In genomic region chr3:102152872-102153271, GRCm38 (mm10) we compare ENCODE assay signal across 12 mouse cellular contexts. TPM values are rescaled to one million over a fixed set of nuclear protein-coding genes. Genes with fewer than 3 reads are reported as not detected.
A peak's percentile ranks its signal among the peaks of the same experiment; 100 is the strongest.
DNase-seq lines count a peak whose midpoint lies in the region; ATAC-seq and TF ChIP-seq lines count a peak whose summit lies in the region.
"Had no signal": no experiment of that assay in that cellular context is flagged by ENCODE, and none has a peak within 500 bp of the region (broad histone marks: within the 10 kb centered on the region; RNA-seq: fewer than 3 reads in every experiment).

No protein-coding gene starts in this region.

- H3K4me1 ChIP-seq in heart, embryonic 16.5 days (ENCODE audit: control insufficient read depth, insufficient read depth, low read length), result peaks cover 5% of the 10 kb centered on the region
- H3K4me1 ChIP-seq in kidney, postnatal 0 days (replicated peaks; ENCODE audit: insufficient read depth, low read length), result peaks cover 17% of the 10 kb centered on the region

- no peak for TF ChIP-seq CTCF in kidney, postnatal 0 days (IDR thresholded peaks at IDR 0.05; ENCODE audit: low read depth)

- intact Hi-C loops in left cerebral cortex, postnatal 10 days (cut with DNase I), result no loop called here

- peak overlapping the region; percentile 39; the same call in 1 of the 2 replicates for H3K27ac ChIP-seq in heart, embryonic 16.5 days (ENCODE audit: low read length)
- peak overlapping the region; percentile 84 for H3K27ac ChIP-seq in kidney, postnatal 0 days
- H3K27ac ChIP-seq: midbrain, embryonic 12.5 days had no signal

- DNase-seq in heart, adult 18-20 months, result no peak
- DNase-seq in WW6 (ENCODE audit: low read depth, low spot score), result peak; percentile 68
- peak; percentile 73 for DNase-seq in kidney, postnatal 0 days (ENCODE audit: low spot score)
- peak; percentile 23 for DNase-seq in lung, postnatal 14 days
- DNase-seq in left cerebral cortex, postnatal 10 days (ENCODE audit: extremely low spot score in 1 of 2, low spot score in 2 of 2), result no peak
- no peak for DNase-seq in frontal cortex, adult 2 months (ENCODE audit: extremely low spot score in 1 of 2, low spot score in 1 of 2)
- DNase-seq: retina, postnatal 1 day had no signal

- no peaks in the 10 kb centered on the region for H3K9me3 ChIP-seq in heart, embryonic 16.5 days (replicated peaks; ENCODE audit: control insufficient read depth, low read length)
- H3K9me3 ChIP-seq in kidney, postnatal 0 days (replicated peaks; ENCODE audit: low read length), result no peaks in the 10 kb centered on the region
- H3K9me3 ChIP-seq: G1E; heart, embryonic 12.5 days; midbrain, embryonic 12.5 days had no signal

- no peak overlapping the region for H3K4me3 ChIP-seq in heart, embryonic 16.5 days (ENCODE audit: low read length)
- no peak overlapping the region for H3K4me3 ChIP-seq in kidney, postnatal 0 days (replicated peaks; ENCODE audit: low read depth, low read length)
- H3K4me3 ChIP-seq: heart, embryonic 12.5 days; midbrain, embryonic 12.5 days had no signal

- no peak overlapping the region for H3K4me2 ChIP-seq in heart, embryonic 16.5 days (ENCODE audit: low read depth, low read length)
- H3K4me2 ChIP-seq in kidney, postnatal 0 days (ENCODE audit: low read length), result peak overlapping the region; percentile 3; the same call in 1 of the 2 replicates
- H3K4me2 ChIP-seq: heart, embryonic 12.5 days; midbrain, embryonic 12.5 days had no signal

- H3K27me3 ChIP-seq in heart, embryonic 16.5 days (ENCODE audit: control insufficient read depth, insufficient read depth, low read length), result no peaks in the 10 kb centered on the region
- no peaks in the 10 kb centered on the region for H3K27me3 ChIP-seq in kidney, postnatal 0 days (ENCODE audit: insufficient read depth, low read length)
- H3K27me3 ChIP-seq: heart, embryonic 12.5 days had no signal

- H3K9ac ChIP-seq in heart, embryonic 16.5 days (ENCODE audit: low read length), result no peak overlapping the region
- no peak overlapping the region for H3K9ac ChIP-seq in kidney, postnatal 0 days (ENCODE audit: low read depth, low read length)
- H3K9ac ChIP-seq: heart, embryonic 12.5 days had no signal

- ATAC-seq in heart, embryonic 16.5 days (replicated peaks; ENCODE audit: extremely low read depth, insufficient read depth, low FRiP score), result no peak
- peak; percentile 78 for ATAC-seq in kidney, postnatal 0 days (replicated peaks; ENCODE audit: low FRiP score, low read depth)
- no peak for ATAC-seq in monocyte, adult 5-6 weeks (replicated peaks; ENCODE audit: insufficient number of reproducible peaks, low FRiP score, low TSS enrichment, poor library complexity, severe bottlenecking)

- peaks cover 13% of the 10 kb centered on the region for H3K36me3 ChIP-seq in heart, embryonic 16.5 days (ENCODE audit: control insufficient read depth, insufficient read depth)
- no peaks in the 10 kb centered on the region for H3K36me3 ChIP-seq in kidney, postnatal 0 days (ENCODE audit: insufficient read depth, low read length)
- H3K36me3 ChIP-seq: midbrain, embryonic 12.5 days had no signal

- 40% methylated on average over 4 of the region's 4 CpGs for WGBS in heart, embryonic 16.5 days
- 17% methylated on average over 4 of the region's 4 CpGs for WGBS in kidney, postnatal 0 days

RNA-seq across cellular contexts. Expression of gene Vangl1, which starts 51.6 kb away (rescaled TPM):
- polyA plus RNA-seq in heart, embryonic 16.5 days (2015; fragmentation: Nextera tagmentation; extraction: Ambion mirVana), result 22.9 and 25.3 TPM in 2 replicates
- 10 to 100 TPM in 1 of 2 experiments, 1 to 10 TPM in 1; 8.6 to 12.3 TPM for total RNA-seq in heart, adult 18-20 months (2021)
- polyA plus RNA-seq in kidney, postnatal 0 days (2015; fragmentation: Nextera tagmentation; extraction: Ambion mirVana), result 12.8 and 13.8 TPM in 2 replicates
- total RNA-seq in monocyte, adult 5-6 weeks (2017), result 1.4 TPM in 1 of 3 replicates, not detected in the others
- total RNA-seq in left cerebral cortex, postnatal 10 days (2021), result 1 to 10 TPM; 2.9 to 7.9 TPM
- polyA plus RNA-seq in frontal cortex, adult 2 months (2012; rRNA removed), result 5.0 and 5.1 TPM in 2 replicates

Comparison
In these comparisons a context has a peak if more than half of its experiments do, and no peak if none do; other contexts are left out.
1. DNase-seq: peak in WW6 (single experiment), kidney, postnatal 0 days (single experiment) and lung, postnatal 14 days (single experiment); none in heart, adult 18-20 months (0 of 2), left cerebral cortex, postnatal 10 days (0 of 2) and frontal cortex, adult 2 months (0 of 2).